Mouse (Mus musculus) myocyte (in vitro differentiated cells): ENCODE data around the gene Trim26.

Experiments
- E2F4 ChIP-seq: IDR thresholded peaks from one replicate; pipeline ENCODE4 v1.6.1; 2011; ENCODE audit warnings: mild to moderate bottlenecking, control low read depth, moderate library complexity; ENCODE audit not compliant: insufficient read depth
- MAX ChIP-seq: IDR thresholded peaks from one replicate; pipeline ENCODE4 v1.6.1; 2011; ENCODE audit warnings: low read depth, mild to moderate bottlenecking, control low read depth
- MYOD1 ChIP-seq, 3 experiments: IDR thresholded peaks; one replicate each; pipeline ENCODE4 v1.6.1; 2011; ENCODE audit warnings: control low read depth in 2 of 3, low read depth in 2 of 3, mild to moderate bottlenecking in 2 of 3, moderate library complexity in 1 of 3; ENCODE audit not compliant: insufficient read length in 2 of 3, control insufficient read depth in 1 of 3
- POLR2A ChIP-seq: IDR thresholded peaks from one replicate; pipeline ENCODE4 v1.6.1; 2011; ENCODE audit warnings: low read depth, mild to moderate bottlenecking, control low read depth, moderate library complexity; ENCODE audit not compliant: insufficient read length
- POLR2AphosphoS2 ChIP-seq: IDR thresholded peaks from one replicate; pipeline ENCODE4 v1.6.1; 2011; ENCODE audit warnings: low read depth, control low read depth; ENCODE audit not compliant: insufficient read length
- REST ChIP-seq: IDR thresholded peaks from one replicate; pipeline ENCODE4 v1.6.1; 2011; ENCODE audit warnings: mild to moderate bottlenecking, control low read depth, moderate library complexity; ENCODE audit not compliant: insufficient read depth, insufficient read length
- SRF ChIP-seq: IDR thresholded peaks from one replicate; pipeline ENCODE4 v1.6.1; 2011; ENCODE audit warnings: low read depth; ENCODE audit not compliant: control insufficient read depth, insufficient read length
- TCF12 ChIP-seq: IDR thresholded peaks from one replicate; pipeline ENCODE4 v1.6.1; 2011; ENCODE audit warnings: mild to moderate bottlenecking, control low read depth; ENCODE audit not compliant: poor library complexity, insufficient read depth, severe bottlenecking
- USF1 ChIP-seq: IDR thresholded peaks from one replicate; pipeline ENCODE4 v1.6.1; 2011; ENCODE audit warnings: low read depth, mild to moderate bottlenecking, control low read depth, moderate library complexity

GRCm38 (mm10) chr17:36900691-36901090, 63.8 kb downstream of the Trim26 start:
- TF ChIP-seq SRF (no peak), E2F4 (no peak), MYOD1 (IDR thresholded peaks at IDR 0.05; ENCODE audit: control insufficient read depth in 1 of 3, insufficient read length in 2 of 3, low read depth in 2 of 3) (no peak), POLR2A (no peak), TCF12 (no peak), POLR2AphosphoS2 (no peak), USF1 (no peak), REST (no peak), MAX (no peak)
